Mouse (Mus musculus) 3134 (cell line): ENCODE data around the gene Clec2d.

Source experiments
- DNase-seq: peaks from one replicate; pipeline ENCODE4 v3.0.0-alpha.2; 2011; ENCODE audit warnings: low spot score; ENCODE audit not compliant: insufficient read length; ENCODE audit errors: extremely low read depth

Gene Clec2d

DNA sequence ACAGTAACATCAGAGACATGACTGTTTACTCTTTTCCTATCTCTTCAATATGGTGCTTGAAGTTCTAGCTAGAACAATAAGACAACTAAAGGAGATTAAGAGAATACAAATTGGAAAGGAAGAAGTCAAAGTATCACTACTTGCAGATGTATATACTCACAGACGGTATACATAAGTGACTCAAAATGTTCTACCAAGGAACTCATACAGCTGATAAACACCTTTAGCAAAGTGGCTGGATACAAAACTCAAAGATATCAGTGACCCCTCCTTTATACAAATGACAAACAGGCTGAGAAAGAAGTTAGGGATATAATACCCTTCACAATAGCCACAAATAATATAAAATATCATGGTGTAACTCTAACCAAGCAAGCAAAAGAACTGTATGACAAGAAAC, 40.6 kb downstream of the Clec2d start:
- no peak for DNase-seq

GRCm38 (mm10) chr6:129222188-129222800, 41.9 kb downstream of the Clec2d start:
- DNase-seq, result peak; percentile 9

GRCm38 (mm10) chr6:129223611-129224010, 43.2 kb downstream of the Clec2d start:
- DNase-seq, result no peak

GRCm38 (mm10) chr6:129224090-129224489, 43.7 kb downstream of the Clec2d start:
- DNase-seq, result no peak

DNA sequence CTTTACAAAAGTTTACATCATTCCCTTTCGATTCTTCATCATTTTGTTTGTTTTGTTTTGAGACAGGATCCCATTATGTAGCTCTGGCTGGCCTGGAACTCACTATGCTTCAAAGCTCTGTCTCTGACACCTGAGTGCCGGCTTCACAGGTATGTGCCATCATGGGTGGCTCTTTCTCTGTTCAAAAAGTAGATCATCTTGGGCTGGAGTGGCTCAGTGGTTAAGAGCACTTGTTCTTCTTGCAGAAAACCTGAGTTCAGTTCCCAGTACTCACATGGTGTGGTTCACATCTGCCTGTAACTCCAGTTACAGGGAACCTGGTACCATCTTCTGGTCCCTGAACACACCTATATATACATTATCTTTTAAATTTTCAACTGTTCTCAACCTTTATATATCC, 44.7 kb downstream of the Clec2d start:
- DNase-seq, result no peak

DNA sequence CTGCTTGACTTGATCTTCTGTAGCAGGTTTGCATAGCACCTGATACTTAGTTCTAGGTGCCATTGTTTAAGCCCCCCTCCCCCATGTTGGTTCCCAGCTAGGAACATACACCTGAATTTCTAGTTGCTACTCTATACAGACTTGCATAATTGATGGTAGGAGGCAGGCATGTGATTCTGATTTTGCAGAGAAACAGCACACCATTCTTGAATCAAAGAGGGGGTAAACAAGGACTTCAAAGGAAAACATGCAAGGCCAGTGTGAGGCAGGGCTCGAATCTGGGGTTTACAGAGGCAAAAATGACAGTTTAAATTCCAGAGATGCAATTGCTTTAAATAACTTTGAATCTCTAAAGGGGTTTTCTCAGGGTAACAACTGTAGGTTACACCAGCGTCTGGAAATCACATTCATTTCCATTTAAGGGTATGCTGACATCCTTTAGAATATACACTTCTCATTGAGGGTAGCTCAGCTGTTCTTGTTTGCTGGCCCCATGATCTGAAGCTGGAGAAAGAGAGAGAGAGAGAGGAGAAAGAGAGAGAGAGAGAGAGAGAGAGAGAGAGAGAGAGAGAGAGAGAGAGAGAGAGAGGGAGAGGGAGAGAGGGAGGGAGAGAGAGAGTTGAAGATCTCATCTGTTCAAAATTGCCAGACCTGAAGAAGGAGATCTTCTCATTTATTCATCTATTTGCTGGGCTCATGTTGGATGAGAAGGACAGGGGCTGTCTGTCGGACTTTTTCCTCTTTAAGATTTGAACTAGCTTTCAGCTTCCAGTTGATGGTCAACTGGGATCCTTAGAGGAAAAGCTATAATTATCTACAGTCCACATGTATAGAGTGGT, 48.7 kb downstream of the Clec2d start:
- no peak for DNase-seq

DNA sequence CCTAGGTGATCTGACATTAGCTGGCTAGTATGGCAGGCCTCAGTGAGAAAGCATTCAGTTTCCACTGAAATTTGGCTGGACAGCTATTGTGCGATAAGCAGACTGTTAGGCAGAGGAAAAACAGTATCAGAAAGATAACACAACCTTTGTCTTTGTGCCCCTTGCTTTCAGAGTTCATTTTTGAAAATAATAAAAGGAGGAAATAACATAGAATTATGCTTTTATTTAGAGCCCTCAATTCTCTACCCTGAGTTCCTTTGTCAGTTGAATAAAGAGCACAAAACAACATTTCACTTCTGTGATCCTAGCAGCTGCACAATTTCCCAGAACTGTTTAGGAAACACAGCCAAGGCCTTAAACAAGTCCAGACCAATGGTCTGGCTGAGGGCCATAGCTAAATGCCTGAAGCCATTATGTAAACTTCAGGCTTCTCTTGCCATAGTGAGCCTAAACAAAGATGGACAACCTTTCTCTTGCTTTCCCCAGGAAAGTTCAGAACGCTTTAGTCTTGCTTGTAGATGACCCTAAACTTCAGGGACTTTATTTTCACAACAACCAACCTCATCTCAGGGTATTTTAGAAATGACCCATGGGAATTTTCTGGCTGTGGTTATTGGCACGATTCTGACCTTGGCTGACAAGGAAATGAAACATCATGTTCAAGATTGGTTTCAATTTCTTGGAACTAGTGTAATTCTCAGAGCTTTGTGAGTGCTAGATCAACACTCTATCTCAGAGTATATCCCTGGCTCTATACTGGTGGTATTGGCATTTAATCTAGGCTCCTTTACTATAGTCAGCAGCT, 49.6 kb downstream of the Clec2d start:
- DNase-seq, result peak; percentile 61

- DNase-seq, result peak; percentile 57
Measured at GRCm38 (mm10) chr6:129232005-129232841, 51.8 kb downstream of the Clec2d start.

GRCm38 (mm10) chr6:129232842-129233205, 52.4 kb downstream of the Clec2d start:
- peak; percentile 42 for DNase-seq

DNA sequence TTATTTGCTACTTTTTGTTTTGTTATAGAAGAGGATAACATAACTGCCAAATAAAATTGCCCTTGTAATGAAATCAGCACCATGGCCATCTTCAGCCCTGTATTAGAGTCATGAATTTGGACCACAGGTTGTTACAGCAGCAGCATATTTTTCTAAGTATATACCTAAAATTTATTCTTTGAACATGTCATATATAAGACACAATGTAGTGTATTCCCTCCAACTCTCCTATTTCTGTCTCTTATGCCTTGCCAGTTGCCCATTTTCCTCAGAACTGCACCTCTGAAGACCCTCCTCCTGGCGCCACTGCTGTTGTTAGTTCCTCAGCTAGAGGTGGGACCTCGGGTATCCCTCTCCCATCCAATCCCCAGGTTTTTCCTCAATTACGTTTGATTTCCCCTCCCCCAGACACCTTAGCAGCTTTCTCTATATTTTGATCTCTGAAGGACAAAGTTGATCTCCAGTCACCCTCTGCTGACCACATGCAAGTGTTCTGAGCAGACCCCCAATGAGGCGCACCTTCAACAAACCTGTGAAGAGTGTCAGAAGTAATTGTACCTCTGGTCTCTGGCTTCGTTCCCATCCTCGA, 53.0 kb downstream of the Clec2d start:
- no peak for DNase-seq

GRCm38 (mm10) chr6:129233955-129234369, 53.5 kb downstream of the Clec2d start:
- DNase-seq, result no peak

- no peak for DNase-seq
Measured at GRCm38 (mm10) chr6:129234456-129235360, 54.3 kb downstream of the Clec2d start.

DNA sequence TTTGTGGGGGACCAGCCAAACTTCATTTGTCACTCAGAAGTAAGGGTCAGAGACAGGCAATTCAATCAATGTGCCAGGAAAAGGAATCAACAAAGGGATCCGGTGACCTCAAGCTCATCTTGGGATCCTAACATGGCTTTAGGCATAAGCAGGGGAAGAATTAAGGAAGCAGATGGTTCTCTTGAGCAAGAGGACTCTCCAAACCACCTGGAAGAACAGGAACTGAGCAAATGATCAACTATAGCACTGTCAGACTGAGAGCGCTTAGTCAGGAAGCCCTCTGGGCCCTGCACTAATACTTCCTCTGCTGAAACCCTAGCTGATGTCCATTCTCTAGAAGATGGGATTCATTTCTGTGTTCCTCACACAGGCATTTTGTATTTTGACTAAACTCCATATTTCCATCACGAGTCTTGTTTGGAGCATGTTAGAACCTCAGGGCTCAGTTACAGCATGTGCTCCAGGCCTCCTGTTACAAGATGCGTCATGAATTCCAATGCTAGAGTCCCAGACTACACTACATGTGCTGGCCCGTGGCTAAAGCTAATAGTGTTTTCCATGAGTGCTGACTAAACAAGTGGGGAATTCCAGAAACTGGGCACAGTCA, 55.5 kb downstream of the Clec2d start:
- peak; percentile 75 for DNase-seq
